Mouse (Mus musculus) lung, embryonic 15.5 days (tissue): ENCODE data around the gene Gm13212. TPM values are rescaled to one million over a fixed set of nuclear protein-coding genes. Genes with fewer than 3 reads are reported as not detected.
"Not testable (repeated sequence)": the region's sequence is repeated elsewhere in the genome, so short reads cannot be mapped to it uniquely, and the experiment has no call there.

Experiments used
- ATAC-seq: fragments of 200-750 bp; cut with Nextera tagmentation; 2 replicates; pipeline ENCODE4 v1.8.0; 2017; ENCODE audit warnings: moderate number of reproducible peaks, borderline replicate concordance; ENCODE audit not compliant: low FRiP score, low TSS enrichment; ENCODE audit errors: extremely low read depth
- H3K27ac ChIP-seq: fragments of 300-500 bp; sonication (generic); 2 replicates; pipeline ENCODE4 v1.5.1; 2015; ENCODE audit warnings: moderate library complexity, mild to moderate bottlenecking, inconsistent platforms
- H3K27me3 ChIP-seq: fragments of 300-500 bp; sonication (generic); 2 replicates; pipeline ENCODE4 v1.6.1; 2015; ENCODE audit warnings: inconsistent platforms
- H3K36me3 ChIP-seq: fragments of 300-500 bp; sonication (generic); 2 replicates; pipeline ENCODE4 v1.6.1; 2015; ENCODE audit warnings: inconsistent platforms
- H3K4me1 ChIP-seq: fragments of 300-500 bp; sonication (generic); 2 replicates; pipeline ENCODE4 v1.6.1; 2015; ENCODE audit warnings: inconsistent platforms
- H3K4me2 ChIP-seq: fragments of 300-500 bp; sonication (generic); 2 replicates; pipeline ENCODE4 v1.6.1; 2015; ENCODE audit warnings: inconsistent platforms, mild to moderate bottlenecking, moderate library complexity
- H3K4me3 ChIP-seq: fragments of 300-500 bp; sonication (generic); 2 replicates; pipeline ENCODE4 v1.5.1; 2015; ENCODE audit warnings: mild to moderate bottlenecking, inconsistent platforms
- H3K9ac ChIP-seq: fragments of 300-500 bp; sonication (generic); 2 replicates; pipeline ENCODE4 v1.6.1; 2015; ENCODE audit warnings: inconsistent platforms
- H3K9me3 ChIP-seq: fragments of 300-500 bp; sonication (generic); 2 replicates; pipeline ENCODE4 v1.6.1; 2016; ENCODE audit warnings: inconsistent platforms
- WGBS: fragments of 180-500 bp; shearing (Covaris S2); methylation state at CpG from one replicate; pipeline ENCODE4 v1.1.7; 2015; 5-methylcytosine and 5-hydroxymethylcytosine counted together
- polyA plus RNA-seq: library from polyadenylated mRNA; unstranded; fragments of >200 nt; fragmentation: Nextera tagmentation; extraction: Ambion mirVana; gene quantifications from 2 replicates; pipeline ENCODE4 v1.2.1, GENCODE M21; 2015

The Gm13212 gene
- 0.84 and 0.95 TPM in 2 replicates for polyA plus RNA-seq

GRCm38 (mm10) chr4:145585078-145585477, at the start of gene Gm13212:
TSS of gene Gm13212 (plus strand) at chr4:145585166.
- H3K9ac ChIP-seq, H3K27ac ChIP-seq, ATAC-seq, H3K9me3 ChIP-seq, H3K27me3 ChIP-seq, H3K4me1 ChIP-seq, H3K36me3 ChIP-seq: not testable (repeated sequence)
- 17% methylated on average over 11 of the region's 11 CpGs for WGBS
- peak within 1 kb of the TSS; percentile 18; the same call in 1 of the 2 replicates for H3K4me3 ChIP-seq
- H3K4me2 ChIP-seq = peak within 1 kb of the TSS; percentile 31

DNA sequence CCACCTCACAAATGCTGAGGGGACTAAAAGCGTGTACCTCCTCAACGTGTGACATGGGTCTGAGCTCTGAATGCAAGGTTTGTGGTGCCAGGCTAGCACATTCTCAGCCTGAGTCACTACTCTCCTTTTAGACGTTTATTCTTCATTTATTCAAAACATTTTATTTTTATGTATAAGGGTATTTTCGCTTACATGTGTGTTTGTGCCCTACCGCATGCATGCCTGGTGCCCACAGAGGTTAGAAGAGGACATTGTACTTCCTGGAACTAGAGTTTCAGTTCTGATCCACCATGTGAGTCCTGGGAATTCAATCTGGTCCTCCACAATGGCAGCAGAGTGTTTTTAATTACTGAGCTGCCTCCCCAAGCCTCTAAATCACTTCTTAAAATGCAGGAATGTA, 41.1 kb upstream of the Gm13212 start:
- WGBS = 67% methylated on average over 5 of the region's 5 CpGs
- not testable (repeated sequence) for ATAC-seq, H3K4me2 ChIP-seq

GRCm38 (mm10) chr4:145545106-145545505, 39.9 kb upstream of the Gm13212 start:
- not testable (repeated sequence) for H3K36me3 ChIP-seq, H3K27ac ChIP-seq, H3K4me2 ChIP-seq, ATAC-seq, H3K4me1 ChIP-seq, H3K4me3 ChIP-seq, H3K9ac ChIP-seq, H3K27me3 ChIP-seq
- WGBS = 12% methylated on average over 2 of the region's 2 CpGs
- peaks cover 11% of the 10 kb centered on the region for H3K9me3 ChIP-seq

More for the DNA sequence above, 41.1 kb upstream of the Gm13212 start:
- not testable (repeated sequence) for H3K4me1 ChIP-seq, H3K27ac ChIP-seq, H3K27me3 ChIP-seq, H3K9me3 ChIP-seq, H3K9ac ChIP-seq, H3K4me3 ChIP-seq, H3K36me3 ChIP-seq

DNA sequence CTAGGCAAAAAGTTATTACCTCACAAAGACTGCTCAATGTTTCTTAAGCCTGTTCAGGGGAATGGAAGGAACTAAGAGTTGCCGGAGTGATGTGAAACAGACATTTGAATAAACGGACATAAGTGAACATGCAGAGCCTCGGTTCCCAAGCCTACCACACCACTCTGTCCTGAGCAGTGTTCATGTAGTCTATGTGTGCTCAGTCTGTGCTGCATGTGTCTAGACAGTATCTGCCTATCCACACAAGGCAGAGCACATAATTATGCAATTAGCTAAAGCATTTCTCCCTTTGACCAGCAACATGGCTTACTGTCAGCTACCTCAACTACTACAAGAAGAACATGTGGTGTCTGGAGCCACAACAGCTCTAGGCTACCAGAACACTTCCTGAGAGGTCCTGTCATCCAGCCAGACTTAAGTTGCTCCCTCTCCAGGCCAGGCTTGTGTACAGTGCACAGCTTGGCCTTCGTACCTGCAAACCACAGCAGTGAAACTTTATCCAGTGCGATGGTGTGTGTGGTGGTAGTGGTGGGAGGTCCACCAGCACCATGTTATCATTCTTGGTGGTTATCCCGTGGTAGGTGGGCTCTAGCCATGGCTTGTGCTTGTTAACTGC, 39.1 kb upstream of the Gm13212 start:
- not testable (repeated sequence) for H3K36me3 ChIP-seq, H3K9ac ChIP-seq, H3K4me2 ChIP-seq, H3K27ac ChIP-seq, H3K27me3 ChIP-seq, H3K4me3 ChIP-seq, ATAC-seq, H3K4me1 ChIP-seq
- 68% methylated on average over 6 of the region's 6 CpGs for WGBS
- H3K9me3 ChIP-seq = peaks cover 12% of the 10 kb centered on the region

DNA sequence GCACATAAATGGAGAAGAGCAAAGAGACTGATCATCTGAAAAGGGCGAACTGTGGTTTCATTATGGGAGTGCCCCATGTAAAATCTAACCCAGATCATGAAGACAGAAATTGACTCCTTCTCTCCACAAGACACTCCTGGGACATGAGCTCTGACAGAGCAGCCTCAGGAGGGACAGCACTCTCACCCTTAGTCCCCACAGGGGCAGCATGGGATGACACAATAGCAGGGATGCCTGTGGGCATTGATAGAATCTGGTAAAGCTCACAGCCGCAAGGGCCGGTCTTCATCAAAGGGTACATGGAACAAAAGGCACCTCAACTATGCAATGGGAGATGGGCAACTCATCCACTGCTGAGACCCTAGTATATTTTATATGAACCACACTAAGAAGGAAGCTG, 38.5 kb upstream of the Gm13212 start:
- H3K4me1 ChIP-seq, H3K27me3 ChIP-seq, H3K9ac ChIP-seq, H3K36me3 ChIP-seq, H3K4me3 ChIP-seq, H3K27ac ChIP-seq, H3K4me2 ChIP-seq: not testable (repeated sequence)
- peak; percentile 49; the same call in 1 of the 2 replicates for ATAC-seq
- WGBS = 91% methylated on average over 3 of the region's 3 CpGs
- H3K9me3 ChIP-seq = peaks cover 13% of the 10 kb centered on the region

DNA sequence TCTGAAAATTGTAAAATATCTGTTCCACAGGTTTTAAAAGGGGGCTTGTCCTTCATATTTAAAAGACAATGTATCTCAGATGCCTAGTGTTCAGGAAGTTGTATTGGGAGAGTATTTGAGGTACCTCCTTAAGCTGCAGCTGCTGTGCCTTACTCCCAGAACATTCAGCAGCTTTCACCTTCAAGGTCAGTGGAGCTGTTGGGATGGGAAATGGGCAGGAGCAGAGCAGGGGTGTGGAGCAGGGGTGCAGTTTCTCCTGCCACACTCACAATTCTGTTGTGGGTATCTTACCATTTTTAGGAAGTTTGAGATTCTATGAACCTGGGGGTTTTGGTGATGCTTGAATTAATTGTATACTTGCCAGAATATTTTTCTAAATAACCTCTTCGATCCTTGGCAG, 28.3 kb upstream of the Gm13212 start:
- no peak overlapping the region for H3K4me3 ChIP-seq
- ATAC-seq = no peak
- no peak overlapping the region for H3K27ac ChIP-seq
- peaks cover 10% of the 10 kb centered on the region for H3K9me3 ChIP-seq
- no peaks in the 10 kb centered on the region for H3K36me3 ChIP-seq
- no peak overlapping the region for H3K4me2 ChIP-seq
- no peaks in the 10 kb centered on the region for H3K4me1 ChIP-seq
- H3K27me3 ChIP-seq = no peaks in the 10 kb centered on the region
- no peak overlapping the region for H3K9ac ChIP-seq
- WGBS = 56% methylated on average over 1 of the region's 1 CpGs

DNA sequence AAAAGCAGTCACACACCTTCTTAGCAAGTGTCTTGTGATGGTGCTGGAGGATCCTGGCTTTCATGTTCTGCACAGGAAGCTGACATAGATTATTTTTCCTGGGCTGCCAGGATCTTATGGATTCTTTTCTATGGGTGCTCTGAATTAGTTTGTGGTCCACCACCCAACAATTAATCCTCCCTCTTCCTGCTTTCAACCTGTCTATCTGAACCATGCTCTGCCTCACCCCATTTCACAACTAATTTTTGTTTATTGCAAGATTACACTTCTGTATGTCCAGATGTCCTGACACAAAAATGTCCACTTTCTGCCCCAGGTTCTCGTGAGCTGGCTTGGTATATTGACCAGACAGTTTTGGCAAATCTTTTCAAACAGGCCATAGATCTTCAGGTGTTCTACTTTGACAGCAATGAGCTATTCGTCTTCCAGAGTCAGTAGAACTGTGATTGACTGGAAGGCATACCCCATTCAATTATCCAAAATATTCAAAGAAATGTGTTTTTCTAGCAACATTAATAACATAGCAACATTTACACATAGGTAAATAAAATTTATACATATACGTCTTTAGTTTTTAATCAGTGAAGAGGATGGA, 25.4 kb upstream of the Gm13212 start:
- Histone ChIP-seq H3K4me3 (no peak overlapping the region), H3K4me1 (no peaks in the 10 kb centered on the region), H3K27ac (no peak overlapping the region), H3K9ac (no peak overlapping the region), H3K27me3 (no peaks in the 10 kb centered on the region), H3K36me3 (no peaks in the 10 kb centered on the region), H3K4me2 (no peak overlapping the region), H3K9me3 (peaks cover 11% of the 10 kb centered on the region)
- peak; percentile 27; the same call in 1 of the 2 replicates for ATAC-seq
- 33% methylated on average over 3 of the region's 3 CpGs for WGBS

- no peak for ATAC-seq
These were observed 20.7 kb upstream of the Gm13212 start for GRCm38 (mm10) chr4:145564111-145564821.

DNA sequence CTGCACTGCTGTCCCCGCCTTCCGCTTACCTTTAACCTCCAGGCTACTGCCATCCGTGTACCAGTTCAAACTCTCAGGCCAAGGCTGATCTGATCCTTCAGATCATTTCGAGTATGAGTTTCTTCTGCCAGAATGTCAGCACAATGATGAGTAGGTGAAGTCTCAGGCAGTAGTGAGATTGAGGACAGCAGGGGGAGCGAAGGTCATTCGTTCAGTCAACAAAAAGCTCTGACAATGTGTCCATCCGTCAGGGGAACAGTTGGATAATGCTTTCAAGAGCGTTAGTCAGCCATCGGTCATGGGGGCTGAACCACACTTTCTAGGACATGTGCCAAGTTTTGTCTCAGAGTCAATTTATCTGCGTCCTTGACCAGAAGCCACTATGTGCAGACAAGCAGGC, 14.5 kb upstream of the Gm13212 start:
- not testable (repeated sequence) for H3K4me3 ChIP-seq, H3K4me1 ChIP-seq, H3K36me3 ChIP-seq, H3K9ac ChIP-seq, H3K27me3 ChIP-seq, H3K4me2 ChIP-seq, H3K27ac ChIP-seq, ATAC-seq
- 78% methylated on average over 9 of the region's 10 CpGs for WGBS
- H3K9me3 ChIP-seq = peaks cover 15% of the 10 kb centered on the region; the same call in 1 of the 2 replicates

More at GRCm38 (mm10) chr4:145564111-145564821, 20.7 kb upstream of the Gm13212 start:
- Histone ChIP-seq H3K9me3 (peaks cover 17% of the 10 kb centered on the region), H3K4me1 (no peaks in the 10 kb centered on the region), H3K9ac (no peak overlapping the region), H3K27me3 (no peaks in the 10 kb centered on the region), H3K4me3 (no peak overlapping the region), H3K4me2 (no peak overlapping the region), H3K27ac (no peak overlapping the region), H3K36me3 (no peaks in the 10 kb centered on the region)
- WGBS = 63% methylated on average over 3 of the region's 3 CpGs

DNA sequence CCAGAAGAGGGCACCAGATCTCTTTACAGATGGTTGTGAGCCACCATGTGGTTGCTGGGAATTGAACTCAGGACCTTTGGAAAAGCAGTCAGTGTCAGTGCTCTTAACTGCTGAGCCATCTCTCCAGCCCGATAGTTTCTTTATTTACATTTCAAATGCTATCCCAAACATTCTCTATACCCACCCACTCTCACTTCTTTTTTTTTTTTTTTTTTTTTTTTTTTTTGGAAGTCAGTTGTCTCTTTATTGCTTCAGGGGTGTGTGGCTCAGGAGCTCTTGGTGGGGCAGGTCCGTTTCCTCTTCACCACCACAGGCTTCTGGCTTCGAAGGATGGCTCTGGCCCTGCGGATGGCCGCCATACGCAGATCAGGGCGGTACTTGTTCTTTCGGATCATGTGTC, 8.3 kb upstream of the Gm13212 start:
- H3K9ac ChIP-seq, H3K36me3 ChIP-seq, H3K27ac ChIP-seq, H3K27me3 ChIP-seq, ATAC-seq, H3K4me2 ChIP-seq, H3K4me1 ChIP-seq, H3K9me3 ChIP-seq, H3K4me3 ChIP-seq: not testable (repeated sequence)
- WGBS = 90% methylated on average over 8 of the region's 8 CpGs

- WGBS = 91% methylated on average over 1 of the region's 1 CpGs
- not testable (repeated sequence) for H3K9me3 ChIP-seq, H3K27ac ChIP-seq, H3K27me3 ChIP-seq, ATAC-seq, H3K4me3 ChIP-seq, H3K4me2 ChIP-seq, H3K4me1 ChIP-seq, H3K36me3 ChIP-seq, H3K9ac ChIP-seq
These were observed 4.6 kb upstream of the Gm13212 start for GRCm38 (mm10) chr4:145580333-145580732.

GRCm38 (mm10) chr4:145586046-145586445, 1.1 kb downstream of the Gm13212 start:
- not testable (repeated sequence) for H3K4me1 ChIP-seq, ATAC-seq, H3K9ac ChIP-seq, H3K27ac ChIP-seq, H3K27me3 ChIP-seq, H3K4me3 ChIP-seq, H3K9me3 ChIP-seq, H3K4me2 ChIP-seq, H3K36me3 ChIP-seq
- WGBS = 78% methylated on average over 2 of the region's 2 CpGs
